Mouse (Mus musculus) cortical plate, adult 2 months (tissue): ENCODE measurements at regions not wholly inside any gene's neighbourhood (a gene's known extent, or its start where the extent isn't known, plus 50 kb on each side); places are given as distances from the start of the nearest gene placed in this dataset.

Source experiments
- CTCF ChIP-seq: fragments of 200-500 bp; IDR thresholded peaks from 2 replicates; pipeline ENCODE4 v1.5.1; 2011; ENCODE audit warnings: mild to moderate bottlenecking, control low read depth, low read length; ENCODE audit not compliant: insufficient read depth; ENCODE audit errors: extremely low read depth
- POLR2A ChIP-seq: fragments of 200-500 bp; IDR thresholded peaks from 2 replicates; pipeline ENCODE4 v1.6.1; 2011; ENCODE audit warnings: mild to moderate bottlenecking, low read length, control low read depth; ENCODE audit not compliant: insufficient read depth; ENCODE audit errors: extremely low read depth

DNA sequence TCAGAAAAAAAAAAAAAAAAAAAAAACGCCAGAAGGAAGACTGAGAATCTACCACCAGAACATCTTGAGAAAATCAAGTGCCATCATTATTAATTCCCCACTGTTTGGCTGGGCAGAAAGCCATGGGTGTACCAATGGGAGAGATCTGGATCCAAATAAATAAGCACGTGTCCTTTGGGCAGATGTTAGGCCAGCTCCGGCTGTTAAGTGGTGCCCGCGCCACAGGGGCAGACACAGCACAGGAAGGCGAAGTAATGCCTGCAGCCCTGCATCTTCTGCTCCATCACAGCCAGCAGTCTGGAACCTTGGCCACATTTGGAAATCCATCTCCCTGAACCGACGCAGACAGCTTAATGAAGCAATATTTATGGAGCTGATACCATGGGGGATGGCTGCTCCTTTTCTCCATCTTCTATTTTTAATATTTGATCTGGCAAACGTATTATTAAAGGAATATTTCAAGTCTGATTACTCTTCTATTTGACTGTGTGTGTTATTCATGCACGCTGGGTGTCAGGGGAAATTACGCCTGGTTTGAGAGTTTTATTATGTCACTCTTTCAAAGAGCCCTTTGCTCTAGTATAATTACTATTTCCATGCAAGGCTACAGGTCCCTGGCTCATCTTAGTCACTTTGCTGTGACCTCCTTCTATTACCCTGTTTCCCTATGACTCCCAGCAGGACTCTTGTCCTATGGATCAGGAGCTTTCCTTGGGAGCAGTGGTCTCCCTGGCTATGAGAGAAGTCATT, 103.5 kb upstream of the Vstm2b start:
- TF ChIP-seq CTCF (no peak), POLR2A (no peak)
